Comparison of ENCODE assay signal across 8 mouse cellular contexts in genomic region chrX:52651472-52651948, GRCm38 (mm10). TPM values are rescaled to one million over a fixed set of nuclear protein-coding genes. Genes with fewer than 3 reads are reported as not detected.
A peak's percentile ranks its signal among the peaks of the same experiment; 100 is the strongest.
DNase-seq lines count a peak whose midpoint lies in the region; ATAC-seq and TF ChIP-seq lines count a peak whose summit lies in the region.

No protein-coding gene starts in this region.

- 0 out of 2 replicates have a peak overlapping the region, but pooled peaks have one; percentile 50 for H3K9ac ChIP-seq in kidney, embryonic 16.5 days (replicated peaks; ENCODE audit: low read length)
- H3K9ac ChIP-seq in embryonic facial prominence, embryonic 13.5 days, result no peak overlapping the region
- H3K9ac ChIP-seq in limb, embryonic 14.5 days (ENCODE audit: low read depth, low read length, severe bottlenecking), result no peak overlapping the region

- H3K27me3 ChIP-seq in kidney, embryonic 16.5 days (ENCODE audit: insufficient read depth, low read length), result peaks cover 3% of the 10 kb centered on the region; the same call in 1 of the 2 replicates
- H3K27me3 ChIP-seq in embryonic facial prominence, embryonic 13.5 days, result no peaks in the 10 kb centered on the region
- no peaks in the 10 kb centered on the region for H3K27me3 ChIP-seq in limb, embryonic 14.5 days (ENCODE audit: control insufficient read depth, insufficient read depth, low read length)

- H3K36me3 ChIP-seq in kidney, embryonic 16.5 days (ENCODE audit: insufficient read depth, low read length), result no peaks in the 10 kb centered on the region
- H3K36me3 ChIP-seq in embryonic facial prominence, embryonic 13.5 days, result no peaks in the 10 kb centered on the region
- no peaks in the 10 kb centered on the region for H3K36me3 ChIP-seq in limb, embryonic 14.5 days (ENCODE audit: control insufficient read depth, insufficient read depth, low read length)

- TF ChIP-seq POLR2A in limb, embryonic 14.5 days (IDR thresholded peaks at IDR 0.05; ENCODE audit: borderline replicate concordance, extremely low read depth, insufficient read depth, insufficient read length), result no peak

- DNase-seq in kidney, adult 11 months, result no peak
- DNase-seq in limb, embryonic 14.5 days (ENCODE audit: low spot score), result peak; percentile 40
- DNase-seq in retina, embryonic 14.5 days (ENCODE audit: low spot score), result peak; percentile 45
- no peak for DNase-seq in right cerebral cortex, adult 18-20 months
- no peak for DNase-seq in adrenal gland, postnatal 36 days
- no peak for DNase-seq in lung, postnatal 10 days

- WGBS in kidney, embryonic 16.5 days, result 27% methylated on average over 9 of the region's 9 CpGs
- 36% methylated on average over 9 of the region's 9 CpGs for WGBS in embryonic facial prominence, embryonic 13.5 days
- 25% methylated on average over 9 of the region's 9 CpGs for WGBS in limb, embryonic 14.5 days

- H3K9me3 ChIP-seq in kidney, embryonic 16.5 days (ENCODE audit: low read length), result no peaks in the 10 kb centered on the region
- no peaks in the 10 kb centered on the region for H3K9me3 ChIP-seq in embryonic facial prominence, embryonic 13.5 days
- H3K9me3 ChIP-seq in limb, embryonic 14.5 days (ENCODE audit: control insufficient read depth, low read length), result no peaks in the 10 kb centered on the region

- peak; percentile 64 for ATAC-seq in kidney, embryonic 16.5 days (ENCODE audit: low FRiP score, low TSS enrichment)
- no peak for ATAC-seq in embryonic facial prominence, embryonic 13.5 days (ENCODE audit: insufficient number of reproducible peaks, insufficient read depth, low FRiP score, low TSS enrichment, low read depth)
- ATAC-seq in limb, embryonic 14.5 days (ENCODE audit: low FRiP score, low read depth), result peak; percentile 78

- no peak overlapping the region for H3K4me3 ChIP-seq in kidney, embryonic 16.5 days (ENCODE audit: low read length)
- H3K4me3 ChIP-seq in embryonic facial prominence, embryonic 13.5 days, result no peak overlapping the region
- no peak overlapping the region for H3K4me3 ChIP-seq in limb, embryonic 14.5 days (replicated peaks; ENCODE audit: low read length)

- H3K27ac ChIP-seq in kidney, embryonic 16.5 days (ENCODE audit: low read length), result peak overlapping the region; percentile 91
- peak overlapping the region; percentile 87 for H3K27ac ChIP-seq in embryonic facial prominence, embryonic 13.5 days
- peak overlapping the region; percentile 86 for H3K27ac ChIP-seq in limb, embryonic 14.5 days (replicated peaks; ENCODE audit: low read depth, low read length)

- peak overlapping the region; percentile 38 for H3K4me2 ChIP-seq in kidney, embryonic 16.5 days (replicated peaks; ENCODE audit: low read depth, low read length)
- H3K4me2 ChIP-seq in embryonic facial prominence, embryonic 13.5 days, result peak overlapping the region; percentile 28
- H3K4me2 ChIP-seq in limb, embryonic 14.5 days (replicated peaks; ENCODE audit: low read depth, low read length, severe bottlenecking), result peak overlapping the region; percentile 23; the same call in 1 of the 2 replicates

- peaks cover 11% of the 10 kb centered on the region; the same call in 1 of the 2 replicates for H3K4me1 ChIP-seq in kidney, embryonic 16.5 days (ENCODE audit: insufficient read depth, low read length)
- peaks cover 4% of the 10 kb centered on the region; the same call in 1 of the 2 replicates for H3K4me1 ChIP-seq in embryonic facial prominence, embryonic 13.5 days
- peaks cover 11% of the 10 kb centered on the region; the same call in 1 of the 2 replicates for H3K4me1 ChIP-seq in limb, embryonic 14.5 days (ENCODE audit: control insufficient read depth, insufficient read depth, low read length)

RNA-seq across cellular contexts. Expression of gene Gpc3, which starts 37.8 kb away (rescaled TPM):
- polyA plus RNA-seq in kidney, embryonic 16.5 days (2015; fragmentation: Nextera tagmentation; extraction: Ambion mirVana), result 969 and 985 TPM in 2 replicates
- 741 and 764 TPM in 2 replicates for polyA plus RNA-seq in embryonic facial prominence, embryonic 13.5 days (2015; fragmentation: Nextera tagmentation; extraction: Ambion mirVana)
- polyA plus RNA-seq in limb, embryonic 14.5 days (2012; rRNA removed), result 730 and 849 TPM in 2 replicates
- polyA plus RNA-seq in limb, embryonic 14.5 days (2014; fragmentation: Nextera tagmentation; extraction: Ambion mirVana), result 985 and 1,114 TPM in 2 replicates
- total RNA-seq in adrenal gland, postnatal 36 days (2021), result 10 to 100 TPM; 50.2 to 64.1 TPM

Comparison
In these comparisons a context has a peak if more than half of its experiments do, and no peak if none do; other contexts are left out.
1. DNase-seq: peak in limb, embryonic 14.5 days (single experiment) and retina, embryonic 14.5 days (single experiment); none in kidney, adult 11 months (single experiment), right cerebral cortex, adult 18-20 months (single experiment), adrenal gland, postnatal 36 days (0 of 2) and lung, postnatal 10 days (single experiment).
2. Peak in every context shown above with its lines, with median percentiles within 50 percentile points of each other: H3K27ac ChIP-seq and H3K4me2 ChIP-seq.